15 mouse cellular contexts compared by ENCODE assay signal in the genomic region with DNA sequence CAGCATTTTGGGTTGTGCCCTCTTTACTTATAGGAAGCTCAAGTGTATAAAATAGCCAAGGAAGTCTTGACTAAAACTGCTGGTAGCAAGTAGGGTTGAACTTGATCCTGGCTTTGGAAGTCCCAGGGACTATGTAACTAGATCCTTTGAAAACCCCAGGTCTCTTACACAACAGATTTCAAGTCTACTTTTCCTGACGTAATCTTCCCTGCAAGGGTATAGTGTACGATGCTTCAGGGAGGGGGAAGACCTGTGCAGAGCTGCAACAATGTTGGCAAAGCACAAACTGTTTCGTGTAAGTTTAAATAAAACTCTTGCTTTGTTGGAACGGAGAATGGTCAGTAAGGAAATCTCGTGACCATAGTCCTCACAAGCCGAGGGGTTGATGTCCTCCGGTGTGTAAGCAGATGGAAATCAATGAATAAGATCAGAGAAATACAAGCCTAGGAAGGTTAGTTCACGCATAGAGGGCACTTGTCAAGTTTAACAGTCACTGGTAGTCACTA. TPM values are rescaled to one million over a fixed set of nuclear protein-coding genes. Genes with fewer than 3 reads are reported as not detected.
"Had no signal": no experiment of that assay in that cellular context is flagged by ENCODE, and none has a peak within 500 bp of the region (broad histone marks: within the 10 kb centered on the region; RNA-seq: fewer than 3 reads in every experiment).

No protein-coding gene starts in this region.

- H3K4me3 ChIP-seq: left cerebral cortex, adult 2 months; limb, embryonic 10.5 days; liver, embryonic 15.5 days; midbrain, embryonic 13.5 days; myocyte; neural tube, embryonic 15.5 days had no signal

- H3K9me3 ChIP-seq: limb, embryonic 10.5 days; liver, embryonic 15.5 days; midbrain, embryonic 13.5 days; neural tube, embryonic 15.5 days had no signal

- H3K4me2 ChIP-seq: liver, embryonic 15.5 days; midbrain, embryonic 13.5 days; neural tube, embryonic 15.5 days had no signal

- H3K36me3 ChIP-seq: limb, embryonic 10.5 days; liver, embryonic 15.5 days; midbrain, embryonic 13.5 days; neural tube, embryonic 15.5 days had no signal

- H3K27ac ChIP-seq: left cerebral cortex, adult 2 months; limb, embryonic 10.5 days; liver, embryonic 15.5 days; midbrain, embryonic 13.5 days; neural tube, embryonic 15.5 days; stomach, postnatal 0 days had no signal

- H3K9ac ChIP-seq: liver, embryonic 15.5 days; midbrain, embryonic 13.5 days; neural tube, embryonic 15.5 days had no signal

- DNase-seq: kidney, adult 9 months; kidney, postnatal 14 days; right cerebral cortex, adult 18-20 months; right cerebral cortex, postnatal 25 days; thymus, postnatal 4 days had no signal

- H3K27me3 ChIP-seq: liver, embryonic 15.5 days; midbrain, embryonic 13.5 days; neural tube, embryonic 15.5 days had no signal

- ATAC-seq: inflammation-experienced regulatory T-cells, adult 6 months; intestine, postnatal 0 days; midbrain, embryonic 13.5 days had no signal

RNA-seq across cellular contexts. Expression of a gene that starts 56.5 kb away (rescaled TPM):
- total RNA-seq: megakaryocyte-erythroid progenitor cell, adult 5-6 weeks had no signal
